Mouse (Mus musculus): Measurements from ENCODE around the gene Ccdc54. TPM values are rescaled to one million over a fixed set of nuclear protein-coding genes. Genes with fewer than 3 reads are reported as not detected.

Gene Ccdc54
- polyA plus RNA-seq (2014; fragmentation: Illumina TruSeq; extraction: RNeasy Lipid Tissue Mini Kit (QIAGEN cat#74804); ENCODE audit: low read depth, low replicate concordance) = 0.40 TPM

GRCm38 (mm10) chr16:50591054-50591453 is at the start of gene Ccdc54:
Gene Ccdc54 (minus strand): TSS chr16:50591154.

Other genes starting within 250 kb of the Ccdc54 start
- 4.4 TPM for gene Bbx, start 158.8 kb downstream of the Ccdc54 start, polyA plus RNA-seq (2014; fragmentation: Illumina TruSeq; extraction: RNeasy Lipid Tissue Mini Kit (QIAGEN cat#74804); ENCODE audit: low read depth, low replicate concordance)

All from liver, adult 10 weeks (tissue).